Mouse (Mus musculus): Measurements from ENCODE around the gene Gm20479. TPM values are rescaled to one million over a fixed set of nuclear protein-coding genes. Genes with fewer than 3 reads are reported as not detected.

Gm20479 gene
- total and polyA plus RNA-seq, 3 experiments, result 2.7 TPM; not detected in 2

DNA sequence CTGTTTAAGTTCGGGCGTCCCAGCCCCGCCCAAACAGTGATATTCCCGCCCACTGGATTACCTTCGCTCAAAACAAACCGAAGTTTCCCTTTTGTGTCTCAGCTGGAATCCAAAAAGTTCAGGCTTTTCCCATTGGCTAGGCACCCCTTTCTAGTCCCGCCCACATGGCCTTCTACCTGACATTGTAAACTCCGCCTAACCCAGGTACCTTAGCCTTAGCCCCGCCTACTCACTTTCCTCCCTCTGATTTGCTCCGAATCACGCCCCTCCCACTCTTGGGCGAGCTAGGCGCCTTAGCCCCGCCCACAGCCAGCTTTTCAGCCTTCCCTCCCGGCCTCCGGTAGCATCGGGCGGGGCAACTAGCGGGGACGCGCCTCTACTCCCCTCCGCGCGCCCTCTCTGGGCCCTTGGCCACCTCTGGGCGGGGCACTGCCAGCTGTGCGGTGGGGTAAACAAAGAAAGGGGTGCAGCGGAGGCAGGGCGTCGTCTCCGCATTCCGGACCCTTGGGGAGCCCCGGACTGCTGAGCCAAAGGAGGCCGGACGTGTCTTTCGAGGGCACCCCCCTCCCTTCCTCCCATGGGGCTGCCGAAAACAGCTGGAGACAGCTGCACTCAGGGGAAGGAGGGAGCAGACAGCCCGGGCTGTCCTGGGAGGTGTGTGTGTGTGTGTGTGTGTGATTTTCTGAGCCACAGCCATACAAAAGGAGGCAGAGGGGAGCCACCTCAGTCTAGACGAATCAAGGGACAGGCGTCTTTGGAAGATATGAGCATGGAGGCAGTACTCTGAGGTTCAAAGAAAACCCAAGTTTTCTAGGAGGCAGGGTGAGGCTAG is 26.3 kb downstream of the Gm20479 start:
- Histone ChIP-seq H3K27ac (ENCODE audit: control insufficient read depth, low read depth, low read length) (peak overlapping the region; percentile 75), H3K36me3 (ENCODE audit: control insufficient read depth in 1 of 2, insufficient read depth in 2 of 2, low read length in 2 of 2) (peaks cover 0 to 2% of the 10 kb centered on the region in 2 experiments; a peak in 2 of 4 replicates), H3K79me2 (ENCODE audit: control insufficient read depth, insufficient read depth, low read length, poor library complexity) (peaks cover 7% of the 10 kb centered on the region; the same call in 1 of the 2 replicates), H3K9me3 (replicated peaks; ENCODE audit: insufficient read depth, low read length) (no peaks in the 10 kb centered on the region), H3K9ac (ENCODE audit: control insufficient read depth, low read depth, low read length, poor library complexity, severe bottlenecking) (peak overlapping the region; percentile 43), H3K4me3 (ENCODE audit: control insufficient read depth in 1 of 2, insufficient read depth in 1 of 2, low read depth in 2 of 2, low read length in 2 of 2) (peak overlapping the region; percentile 48 to 68), H3K4me1 (ENCODE audit: control insufficient read depth in 1 of 2, insufficient read depth in 2 of 2, low read length in 2 of 2) (peaks cover 0 to 16% of the 10 kb centered on the region in 2 experiments; a peak in 2 of 4 replicates), H3K27me3 (ENCODE audit: control insufficient read depth in 1 of 2, insufficient read depth in 2 of 2, low read length in 2 of 2) (no peaks in the 10 kb centered on the region)
- TF ChIP-seq USF1 (IDR thresholded peaks at IDR 0.05; ENCODE audit: low read depth, low read length), result 0 out of 2 replicates have a peak, but pooled peaks have one; percentile 16
- TF ChIP-seq UBTF (IDR thresholded peaks at IDR 0.05; ENCODE audit: borderline replicate concordance, insufficient read depth, low read depth, low read length), result no peak
- no peak for TF ChIP-seq USF2 (IDR thresholded peaks at IDR 0.05; ENCODE audit: borderline replicate concordance in 1 of 2, insufficient read depth in 1 of 2, low read depth in 1 of 2, low read length in 2 of 2)
- TF ChIP-seq JUND (IDR thresholded peaks at IDR 0.05; ENCODE audit: low read depth, low read length), result no peak
- TF ChIP-seq CTCF (IDR thresholded peaks at IDR 0.05 in 2 of 3, conservative IDR thresholded peaks at IDR 0.05 in 1 of 3; ENCODE audit: control insufficient read depth in 1 of 3, insufficient read depth in 1 of 3, low read depth in 2 of 3, low read length in 3 of 3, poor library complexity in 1 of 3, severe bottlenecking in 1 of 3), result no peak
- TF ChIP-seq HCFC1 (IDR thresholded peaks at IDR 0.05; ENCODE audit: low read depth, low read length), result no peak
- no peak for TF ChIP-seq MAFK (IDR thresholded peaks at IDR 0.05; ENCODE audit: borderline replicate concordance, low read depth, low read length)
- TF ChIP-seq CHD1 (IDR thresholded peaks at IDR 0.05; ENCODE audit: low read depth, low read length), result no peak
- no peak for TF ChIP-seq KAT2A (conservative IDR thresholded peaks at IDR 0.05; ENCODE audit: low read depth, low read length)
- no peak for TF ChIP-seq CHD2 (IDR thresholded peaks at IDR 0.05; ENCODE audit: low read length)
- TF ChIP-seq ZNF384 (IDR thresholded peaks at IDR 0.05; ENCODE audit: low read depth, low read length), result no peak
- no peak for TF ChIP-seq MYB (IDR thresholded peaks at IDR 0.05; ENCODE audit: low read depth, low read length)
- peak; percentile 6; the same call in 1 of the 2 replicates for TF ChIP-seq RCOR1 (IDR thresholded peaks at IDR 0.05; ENCODE audit: low read depth, low read length)
- TF ChIP-seq BHLHE40 (IDR thresholded peaks at IDR 0.05; ENCODE audit: borderline replicate concordance, low read depth, low read length), result no peak; the same call in 1 of the 2 replicates
- TF ChIP-seq MAZ (IDR thresholded peaks at IDR 0.05; ENCODE audit: low read depth, low read length), result peak; percentile 78; the same call in 1 of the 2 replicates
- TF ChIP-seq ZC3H11A (IDR thresholded peaks at IDR 0.05; ENCODE audit: low read depth, low read length), result no peak
- TF ChIP-seq ETS1 (IDR thresholded peaks at IDR 0.05; ENCODE audit: low read depth, low read length), result peak; percentile 55; the same call in 1 of the 2 replicates
- TF ChIP-seq GATA1 (IDR thresholded peaks at IDR 0.05; ENCODE audit: low read depth, low read length), result no peak
- TF ChIP-seq MAX (IDR thresholded peaks at IDR 0.05; ENCODE audit: low read length), result peak; percentile 48; the same call in 1 of the 2 replicates
- no peak for TF ChIP-seq ZMIZ1 (IDR thresholded peaks at IDR 0.05; ENCODE audit: low read depth, low read length)
- TF ChIP-seq MYC (IDR thresholded peaks at IDR 0.05; ENCODE audit: low read depth, low read length), result no peak
- TF ChIP-seq E2F4 (IDR thresholded peaks at IDR 0.05; ENCODE audit: borderline replicate concordance, low read depth, low read length), result 0 out of 2 replicates have a peak, but pooled peaks have one; percentile 40
- TF ChIP-seq ZKSCAN1 (IDR thresholded peaks at IDR 0.05; ENCODE audit: low read depth, low read length), result no peak
- TF ChIP-seq SMC3 (IDR thresholded peaks at IDR 0.05; ENCODE audit: low read depth, low read length), result no peak
- no peak for TF ChIP-seq TBP (IDR thresholded peaks at IDR 0.05; ENCODE audit: low read depth, low read length)
- no peak for TF ChIP-seq EP300 (IDR thresholded peaks at IDR 0.05; ENCODE audit: low read depth in 1 of 2, low read length in 2 of 2)
- no peak; a peak in 1 of 4 replicates for TF ChIP-seq POLR2A (IDR thresholded peaks at IDR 0.05; ENCODE audit: control insufficient read depth in 1 of 2, insufficient read depth in 1 of 2, low read depth in 1 of 2, low read length in 2 of 2, poor library complexity in 1 of 2)
- peak; percentile 69 for TF ChIP-seq SIN3A (IDR thresholded peaks at IDR 0.05; ENCODE audit: low read length)
- DNase-seq (ENCODE audit: low read depth, low spot score), result peak; percentile 98

All from MEL (cell line).